Mouse (Mus musculus) CH12.LX (cell line): ENCODE results near the gene H2-Ab1.

Source experiments
- CHD1 ChIP-seq: IDR thresholded peaks from 2 replicates; pipeline ENCODE4 v1.6.1; 2012; ENCODE audit warnings: low read depth, low read length, improper control_type of control experiment, inconsistent platforms
- CHD2 ChIP-seq: IDR thresholded peaks from 2 replicates; pipeline ENCODE4 v1.6.1; 2011; ENCODE audit warnings: low read length, improper control_type of control experiment
- CTCF ChIP-seq, 2 experiments: IDR thresholded peaks in 1 of 2; conservative IDR thresholded peaks in 1 of 2; 2 replicates each; pipeline ENCODE4 v1.5.1; 2011 to 2012; ENCODE audit warnings: low read depth in 2 of 2, low read length in 2 of 2, improper control_type of control experiment in 1 of 2, inconsistent platforms in 1 of 2, mild to moderate bottlenecking in 1 of 2, moderate library complexity in 1 of 2
- ELF1 ChIP-seq: IDR thresholded peaks from 2 replicates; pipeline ENCODE4 v1.6.1; 2014; ENCODE audit warnings: low read depth, mild to moderate bottlenecking, inconsistent platforms, low read length, improper control_type of control experiment
- EP300 ChIP-seq: IDR thresholded peaks from 2 replicates; pipeline ENCODE4 v1.6.1; 2011; ENCODE audit warnings: low read length, improper control_type of control experiment
- HCFC1 ChIP-seq: IDR thresholded peaks from 2 replicates; pipeline ENCODE4 v1.6.1; 2012; ENCODE audit warnings: low read depth, mild to moderate bottlenecking, inconsistent platforms, low read length, improper control_type of control experiment
- JUND ChIP-seq: conservative IDR thresholded peaks from 2 replicates; pipeline ENCODE4 v1.6.1; 2011; ENCODE audit warnings: low read depth, low read length, improper control_type of control experiment
- MAFK ChIP-seq: IDR thresholded peaks from 2 replicates; pipeline ENCODE4 v1.6.1; 2011; ENCODE audit warnings: low read length, improper control_type of control experiment; ENCODE audit not compliant: insufficient replicate concordance
- MAX ChIP-seq: IDR thresholded peaks from 2 replicates; pipeline ENCODE4 v1.6.1; 2011; ENCODE audit warnings: low read length, improper control_type of control experiment
- POLR2A ChIP-seq: IDR thresholded peaks from 2 replicates; pipeline ENCODE4 v1.6.1; 2011; ENCODE audit warnings: low read depth, mild to moderate bottlenecking, improper control_type of control experiment, low read length
- POLR2AphosphoS2 ChIP-seq: IDR thresholded peaks from 2 replicates; pipeline ENCODE4 v1.6.1; 2011; ENCODE audit warnings: low read depth, low read length, improper control_type of control experiment
- TBP ChIP-seq: conservative IDR thresholded peaks from 2 replicates; pipeline ENCODE4 v1.6.1; 2011; ENCODE audit warnings: low read depth, low read length, improper control_type of control experiment
- TCF12 ChIP-seq: IDR thresholded peaks from 2 replicates; pipeline ENCODE4 v1.6.1; 2014; ENCODE audit warnings: low read depth, mild to moderate bottlenecking, inconsistent platforms, low read length, improper control_type of control experiment
- UBTF ChIP-seq: IDR thresholded peaks from 2 replicates; pipeline ENCODE4 v1.6.1; 2012; ENCODE audit warnings: low read depth, mild to moderate bottlenecking, inconsistent platforms, low read length, improper control_type of control experiment, moderate library complexity

- TF ChIP-seq TCF12 (no peak), EP300 (no peak), MAX (no peak), CTCF (conservative IDR thresholded peaks at IDR 0.05 in 1 of 2, IDR thresholded peaks at IDR 0.05 in 1 of 2; ENCODE audit: low read depth in 2 of 2, low read length in 2 of 2) (no peak), UBTF (no peak), POLR2AphosphoS2 (no peak), POLR2A (no peak), HCFC1 (no peak), CHD2 (no peak), ELF1 (no peak), MAFK (no peak), TBP (no peak), JUND (no peak), CHD1 (no peak)
These were observed 23.1 kb downstream of the H2-Ab1 start for GRCm38 (mm10) chr17:34280499-34281038.
